Mouse (Mus musculus) heart, embryonic 14.5 days (tissue): ENCODE measurements at regions not wholly inside any gene's neighbourhood (a gene's known extent, or its start where the extent isn't known, plus 50 kb on each side); places are given as distances from the start of the nearest gene placed in this dataset.

Experiments used
- ATAC-seq: fragments of 200-750 bp; cut with Nextera tagmentation; 2 replicates; pipeline ENCODE4 v1.8.0; 2017; ENCODE audit warnings: low read depth, moderate TSS enrichment; ENCODE audit not compliant: insufficient number of reproducible peaks, insufficient read depth, low FRiP score
- H3K27ac ChIP-seq, 2 experiments: fragments of 200-500 bp in 1 of 2; fragments of 300-500 bp in 1 of 2; sonication (generic) in 1 of 2; replicated peaks in 1 of 2; 2 replicates each; pipeline ENCODE4 v1.5.1; 2012 to 2014; ENCODE audit warnings: low read depth in 2 of 2, low read length in 2 of 2, control low read depth in 1 of 2, mild to moderate bottlenecking in 1 of 2, mixed read lengths in 1 of 2; ENCODE audit not compliant: control insufficient read depth in 1 of 2, insufficient read depth in 1 of 2
- H3K27me3 ChIP-seq: fragments of 300-500 bp; sonication (generic); 2 replicates; pipeline ENCODE4 v1.6.1; 2014; ENCODE audit warnings: mild to moderate bottlenecking, low read length, control low read depth; ENCODE audit not compliant: control insufficient read depth, insufficient read depth
- H3K36me3 ChIP-seq: fragments of 300-500 bp; sonication (generic); 2 replicates; pipeline ENCODE4 v1.6.1; 2014; ENCODE audit warnings: mild to moderate bottlenecking, control low read depth, low read length, mixed read lengths; ENCODE audit not compliant: control insufficient read depth, insufficient read depth
- H3K4me1 ChIP-seq, 2 experiments: fragments of 200-500 bp in 1 of 2; fragments of 300-500 bp in 1 of 2; sonication (generic) in 1 of 2; 2 replicates each; pipeline ENCODE4 v1.6.1; 2012 to 2014; ENCODE audit warnings: low read length in 2 of 2, control low read depth in 1 of 2, mixed read lengths in 1 of 2; ENCODE audit not compliant: control insufficient read depth in 2 of 2, insufficient read depth in 2 of 2
- H3K4me2 ChIP-seq: fragments of 300-500 bp; sonication (generic); 2 replicates; pipeline ENCODE4 v1.6.1; 2014; ENCODE audit warnings: mild to moderate bottlenecking, low read length
- H3K4me3 ChIP-seq, 2 experiments: fragments of 200-500 bp in 1 of 2; fragments of 300-500 bp in 1 of 2; sonication (generic) in 1 of 2; 2 replicates each; pipeline ENCODE4 v1.5.1; 2012 to 2014; ENCODE audit warnings: low read length in 2 of 2, mild to moderate bottlenecking in 2 of 2, control low read depth in 1 of 2, low read depth in 1 of 2, moderate library complexity in 1 of 2; ENCODE audit not compliant: control insufficient read depth in 1 of 2, insufficient read depth in 1 of 2
- H3K9ac ChIP-seq: fragments of 300-500 bp; sonication (generic); 2 replicates; pipeline ENCODE4 v1.6.1; 2014; ENCODE audit warnings: mild to moderate bottlenecking, low read length
- H3K9me3 ChIP-seq: fragments of 300-500 bp; sonication (generic); 2 replicates; pipeline ENCODE4 v1.6.1; 2016; ENCODE audit warnings: low read length, control low read depth; ENCODE audit not compliant: control insufficient read depth
- WGBS: fragments of 180-500 bp; shearing (Covaris S2); extraction: QIAGEN DNeasy Blood & Tissue Kit; methylation state at CpG from one replicate; pipeline ENCODE4 v1.1.7; 2014; 5-methylcytosine and 5-hydroxymethylcytosine counted together

DNA sequence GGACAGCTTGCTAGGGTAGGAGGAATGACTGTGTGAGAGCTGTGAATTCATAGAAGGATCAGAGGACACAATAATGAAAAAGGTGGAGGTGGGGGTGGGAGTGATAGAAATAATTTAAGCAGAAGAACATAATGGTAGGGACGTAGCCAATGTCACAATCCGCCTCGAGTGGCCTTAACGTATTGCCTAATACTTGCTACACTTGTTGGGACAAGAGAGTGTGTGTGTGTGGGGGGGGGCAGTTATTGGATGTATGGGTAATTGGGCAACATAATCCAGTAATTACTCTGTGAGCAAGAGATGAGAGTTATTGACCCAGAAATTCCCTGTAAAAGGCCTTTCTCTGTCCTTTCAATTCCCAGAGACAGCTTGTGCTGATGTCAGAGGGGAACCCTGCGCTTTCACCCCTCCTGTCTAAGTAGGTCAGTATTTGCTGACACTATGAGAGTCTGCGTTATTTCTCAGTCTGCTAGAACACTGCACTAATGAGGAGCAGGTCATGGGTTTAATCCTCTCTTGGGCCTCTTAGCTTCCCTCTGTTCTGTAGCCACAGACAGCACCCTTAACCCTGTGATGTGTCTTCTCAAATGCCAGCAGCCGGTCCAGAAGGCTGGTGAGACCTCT lies 135.7 kb downstream of the Fam76b start:
- no peaks in the 10 kb centered on the region for H3K27me3 ChIP-seq
- ATAC-seq = no peak
- 75% methylated on average over 7 of the region's 7 CpGs for WGBS
- no peak overlapping the region for H3K4me2 ChIP-seq
- no peaks in the 10 kb centered on the region for H3K4me1 ChIP-seq
- no peak overlapping the region for H3K27ac ChIP-seq
- H3K9ac ChIP-seq = no peak overlapping the region
- H3K36me3 ChIP-seq = no peaks in the 10 kb centered on the region
- H3K4me3 ChIP-seq = no peak overlapping the region
- no peaks in the 10 kb centered on the region for H3K9me3 ChIP-seq

DNA sequence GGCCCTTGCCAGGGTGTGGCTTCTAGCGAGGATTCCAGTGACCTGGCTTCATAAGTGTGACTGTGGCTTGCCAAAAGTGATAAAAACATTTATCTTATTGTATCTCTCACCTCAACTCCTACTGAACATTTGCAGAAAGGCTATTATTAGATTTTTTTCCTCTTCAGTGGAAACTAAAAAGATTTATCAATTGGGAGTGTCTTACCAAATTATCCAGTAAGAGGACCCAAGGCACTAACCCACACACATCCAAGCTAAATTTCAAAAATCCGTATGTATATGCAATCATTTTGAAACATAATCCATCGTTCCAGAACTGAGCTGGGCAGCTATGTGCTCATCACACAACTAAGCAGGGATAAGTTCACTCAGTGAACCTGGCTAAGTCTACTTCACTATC lies 136.3 kb downstream of the Fam76b start:
- WGBS = 75% methylated on average over 3 of the region's 3 CpGs
- H3K4me3 ChIP-seq = no peak overlapping the region
- ATAC-seq = no peak

DNA sequence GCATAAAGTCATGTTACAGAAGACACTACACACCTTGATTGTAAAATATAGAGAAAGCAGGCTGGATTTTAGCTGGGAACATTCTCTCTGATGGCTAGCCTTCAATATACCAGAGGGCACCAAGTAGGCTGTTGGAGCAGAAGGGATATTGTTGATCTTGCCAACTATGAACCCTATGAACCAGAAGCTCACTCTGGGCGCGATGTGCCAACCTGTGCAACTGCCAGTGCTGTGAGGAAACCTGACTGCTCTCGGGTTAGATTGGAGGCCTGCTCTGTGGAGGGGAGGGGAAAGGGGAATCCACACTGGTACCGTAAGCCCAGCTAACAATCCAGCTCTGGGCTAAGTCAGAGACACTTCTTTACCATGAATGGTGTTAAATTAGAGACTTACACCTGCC lies 136.7 kb downstream of the Fam76b start:
- Histone ChIP-seq H3K27me3 (no peaks in the 10 kb centered on the region), H3K4me1 (peaks cover 3 to 10% of the 10 kb centered on the region in 2 experiments; a peak in 3 of 4 replicates), H3K27ac (no peak overlapping the region), H3K36me3 (no peaks in the 10 kb centered on the region), H3K4me3 (no peak overlapping the region), H3K9me3 (no peaks in the 10 kb centered on the region), H3K4me2 (no peak overlapping the region), H3K9ac (no peak overlapping the region)
- ATAC-seq = no peak
- WGBS = 88% methylated on average over 4 of the region's 4 CpGs

More for the DNA sequence above, 136.3 kb downstream of the Fam76b start:
- H3K4me1 ChIP-seq = peaks cover 0 to 5% of the 10 kb centered on the region in 2 experiments; a peak in 2 of 4 replicates
- no peak overlapping the region for H3K4me2 ChIP-seq
- H3K36me3 ChIP-seq = no peaks in the 10 kb centered on the region
- no peak overlapping the region for H3K9ac ChIP-seq
- H3K27ac ChIP-seq = no peak overlapping the region
- H3K27me3 ChIP-seq = no peaks in the 10 kb centered on the region
- no peaks in the 10 kb centered on the region for H3K9me3 ChIP-seq

DNA sequence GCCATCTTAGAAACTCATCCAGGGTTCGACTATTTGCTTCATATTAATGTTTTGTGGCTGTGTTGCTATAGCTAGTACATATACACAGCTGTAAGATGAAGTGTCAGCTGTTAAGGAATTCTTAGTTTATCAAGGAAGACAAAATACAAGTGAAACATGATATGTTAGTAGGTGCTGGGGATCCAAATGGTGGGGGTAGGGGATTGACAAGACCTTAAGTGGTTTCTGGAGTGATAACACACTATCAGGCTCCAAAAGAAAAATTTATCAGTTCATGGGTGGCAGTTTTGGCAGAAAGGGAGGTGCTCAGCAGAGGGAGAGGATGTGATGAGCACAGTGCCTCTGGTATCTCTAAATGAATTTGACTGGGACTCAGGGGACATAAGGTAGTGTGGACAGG lies 138.7 kb downstream of the Fam76b start:
- no peaks in the 10 kb centered on the region for H3K9me3 ChIP-seq
- WGBS = 67% methylated on average over 1 of the region's 1 CpGs
- no peak overlapping the region for H3K4me3 ChIP-seq
- peaks cover 4 to 11% of the 10 kb centered on the region in 2 experiments; a peak in 3 of 4 replicates for H3K4me1 ChIP-seq
- H3K4me2 ChIP-seq = no peak overlapping the region
- H3K9ac ChIP-seq = no peak overlapping the region
- H3K27me3 ChIP-seq = no peaks in the 10 kb centered on the region
- ATAC-seq = no peak
- no peaks in the 10 kb centered on the region for H3K36me3 ChIP-seq
- no peak overlapping the region for H3K27ac ChIP-seq

DNA sequence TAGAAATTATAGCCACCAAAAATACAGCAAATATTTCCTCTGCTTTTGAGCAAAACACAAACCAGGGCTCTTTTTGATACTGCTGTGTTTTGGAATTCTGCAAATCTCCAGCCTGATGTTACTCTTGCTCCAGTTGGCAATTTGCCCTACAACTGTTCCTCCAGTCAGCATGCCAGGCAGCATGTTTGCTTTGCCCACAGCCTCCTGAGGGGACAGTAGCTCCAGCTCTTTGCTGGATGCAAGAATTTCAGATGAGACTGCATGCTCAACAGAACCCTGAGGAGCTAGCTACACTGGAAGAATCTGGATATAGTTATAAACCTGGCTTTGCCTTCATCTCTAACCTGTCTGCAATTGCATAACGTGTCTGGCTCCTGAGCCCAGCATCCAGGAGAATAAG lies 141.7 kb downstream of the Fam76b start:
- H3K27ac ChIP-seq = 0 out of 4 replicates have a peak overlapping the region, but pooled peaks of 1 of the 2 experiments have one; percentile 9
- WGBS = 70% methylated on average over 1 of the region's 1 CpGs
- H3K4me1 ChIP-seq = peaks cover 4 to 11% of the 10 kb centered on the region in 2 experiments; a peak in 3 of 4 replicates
- no peak overlapping the region for H3K9ac ChIP-seq
- H3K36me3 ChIP-seq = no peaks in the 10 kb centered on the region
- H3K4me2 ChIP-seq = no peak overlapping the region
- no peaks in the 10 kb centered on the region for H3K9me3 ChIP-seq
- no peaks in the 10 kb centered on the region for H3K27me3 ChIP-seq
- H3K4me3 ChIP-seq = no peak overlapping the region
- no peak for ATAC-seq

DNA sequence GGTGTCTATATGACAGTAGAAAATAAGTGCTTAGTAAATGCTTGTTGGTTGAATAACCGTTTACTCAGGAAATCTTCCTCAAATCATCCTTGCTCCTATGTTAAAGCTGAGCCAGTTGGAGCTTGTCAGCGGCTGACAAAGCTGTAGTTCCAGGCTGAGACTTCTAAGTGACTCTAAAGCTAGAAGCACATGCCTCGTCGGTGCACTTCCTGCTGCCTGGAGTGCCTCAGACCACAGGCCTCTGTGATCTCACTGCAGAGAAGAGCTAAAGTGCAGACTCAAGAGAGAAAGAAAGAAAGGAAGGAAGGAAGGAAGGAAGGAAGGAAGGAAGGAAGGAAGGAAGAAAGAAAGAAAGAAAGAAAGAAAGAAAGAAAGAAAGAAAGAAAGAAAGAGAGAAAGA lies 146.1 kb downstream of the Fam76b start:
- Histone ChIP-seq H3K4me2 (no peak overlapping the region), H3K4me1 (peaks cover 7 to 8% of the 10 kb centered on the region in 2 experiments; a peak in 3 of 4 replicates), H3K36me3 (no peaks in the 10 kb centered on the region), H3K9me3 (no peaks in the 10 kb centered on the region), H3K27ac (no peak overlapping the region), H3K4me3 (no peak overlapping the region), H3K27me3 (no peaks in the 10 kb centered on the region), H3K9ac (no peak overlapping the region)
- WGBS = 55% methylated on average over 4 of the region's 4 CpGs
- ATAC-seq = no peak

DNA sequence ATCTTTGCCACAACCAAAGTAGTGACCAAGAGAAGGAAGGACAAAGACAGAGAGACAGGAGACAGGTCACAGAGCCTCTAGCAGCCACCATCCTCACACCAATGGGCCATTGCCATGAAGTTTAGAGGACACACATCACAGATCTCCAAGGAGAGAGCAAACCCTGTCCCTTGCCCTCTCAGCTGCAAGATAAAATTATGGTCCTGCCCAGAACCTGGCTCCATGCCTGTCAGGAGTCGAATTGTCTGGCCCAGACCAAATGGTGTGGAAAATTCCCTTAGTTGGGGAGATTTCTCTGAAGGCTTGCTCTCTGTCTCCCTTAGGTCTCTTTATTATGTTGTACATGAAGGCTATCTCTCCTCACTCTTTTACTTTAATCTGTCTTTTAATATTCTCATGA lies 147.4 kb downstream of the Fam76b start:
- 48% methylated on average over 1 of the region's 1 CpGs for WGBS

DNA sequence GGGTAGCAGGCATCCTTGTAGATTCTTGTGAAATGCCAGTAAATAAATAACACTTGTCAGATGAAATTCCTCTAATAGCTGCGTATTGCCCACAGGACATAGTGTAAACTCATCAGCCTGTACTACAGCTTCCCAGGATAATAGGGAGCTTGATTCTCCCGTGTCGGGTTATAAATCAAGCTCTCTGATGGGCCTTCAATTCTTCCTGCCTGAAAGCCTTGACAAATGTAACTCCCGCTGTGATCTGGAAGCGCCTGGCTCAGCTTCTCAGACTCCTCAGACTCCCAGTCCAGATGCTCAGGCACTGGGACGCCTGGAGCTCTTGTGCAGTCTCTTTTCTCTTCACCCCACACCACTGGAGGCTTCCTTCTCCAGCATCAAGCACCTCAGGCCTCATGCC lies 151.3 kb downstream of the Fam76b start:
- no peak overlapping the region for H3K9ac ChIP-seq
- no peaks in the 10 kb centered on the region for H3K9me3 ChIP-seq
- no peaks in the 10 kb centered on the region for H3K36me3 ChIP-seq
- no peaks in the 10 kb centered on the region for H3K27me3 ChIP-seq
- no peak for ATAC-seq
- no peak overlapping the region for H3K27ac ChIP-seq
- WGBS = 58% methylated on average over 6 of the region's 6 CpGs
- peaks cover 0 to 3% of the 10 kb centered on the region in 2 experiments; a peak in 1 of 4 replicates for H3K4me1 ChIP-seq
- no peak overlapping the region for H3K4me3 ChIP-seq
- H3K4me2 ChIP-seq = no peak overlapping the region

More for the DNA sequence above, 147.4 kb downstream of the Fam76b start:
- Histone ChIP-seq H3K4me3 (no peak overlapping the region), H3K36me3 (no peaks in the 10 kb centered on the region), H3K4me1 (peaks cover 0 to 3% of the 10 kb centered on the region in 2 experiments; a peak in 1 of 4 replicates), H3K27me3 (no peaks in the 10 kb centered on the region), H3K27ac (no peak overlapping the region), H3K9ac (no peak overlapping the region), H3K9me3 (no peaks in the 10 kb centered on the region), H3K4me2 (no peak overlapping the region)
- no peak for ATAC-seq
